Mouse (Mus musculus): ENCODE results near the gene Azin2. TPM values are rescaled to one million over a fixed set of nuclear protein-coding genes. Genes with fewer than 3 reads are reported as not detected.

Azin2 gene
- polyA plus RNA-seq, 1 experiment: 12.5 TPM

DNA sequence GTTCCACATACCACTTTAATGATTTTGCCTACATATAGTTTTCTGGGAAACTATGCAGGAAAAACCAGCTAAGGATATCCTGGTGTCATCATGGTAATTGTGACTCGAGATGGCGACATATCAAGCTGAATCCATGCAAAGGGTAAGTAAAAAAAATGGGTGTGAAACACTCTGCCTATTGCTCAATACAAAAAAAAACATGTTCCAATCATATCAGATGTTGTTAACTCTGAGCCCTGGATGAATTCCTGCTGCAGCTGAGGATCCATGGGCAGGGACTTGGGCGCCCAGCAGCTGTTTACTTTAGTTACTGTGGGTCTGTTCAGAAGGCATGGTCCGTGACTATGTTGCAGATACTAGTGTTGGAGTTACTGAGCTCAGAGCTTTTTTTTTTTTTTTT is 14.3 kb upstream of the Azin2 start:
- H3K79me3 ChIP-seq (ENCODE audit: low read depth): no peaks in the 10 kb centered on the region
- no peaks in the 10 kb centered on the region for H3K36me3 ChIP-seq (ENCODE audit: control insufficient read depth, insufficient read depth)
- H3K79me2 ChIP-seq (ENCODE audit: control insufficient read depth, insufficient read depth): no peaks in the 10 kb centered on the region
- no peak overlapping the region for H3ac ChIP-seq (ENCODE audit: control insufficient read depth, insufficient read length, low read depth)
- H3K4me3 ChIP-seq (ENCODE audit: insufficient read depth, poor library complexity, severe bottlenecking): no peak overlapping the region
- H3K27me3 ChIP-seq (ENCODE audit: control insufficient read depth, insufficient read depth, insufficient read length): no peaks in the 10 kb centered on the region
- TF ChIP-seq CEBPB (IDR thresholded peaks at IDR 0.05; ENCODE audit: low read depth): peak; percentile 54
- TF ChIP-seq MYOD1 (IDR thresholded peaks at IDR 0.05; ENCODE audit: control insufficient read depth, insufficient read length, low read depth): no peak
- TF ChIP-seq CTCF (IDR thresholded peaks at IDR 0.05; ENCODE audit: control insufficient read depth, insufficient read depth, insufficient read length): no peak
- TF ChIP-seq USF1 (IDR thresholded peaks at IDR 0.05; ENCODE audit: low read depth): no peak
- TF ChIP-seq MYOG (IDR thresholded peaks at IDR 0.05; ENCODE audit: control insufficient read depth, extremely low read depth, insufficient read length): no peak
- no peak for TF ChIP-seq FOSL1 (IDR thresholded peaks at IDR 0.05; ENCODE audit: insufficient read depth, low read length, poor library complexity, severe bottlenecking)

DNA sequence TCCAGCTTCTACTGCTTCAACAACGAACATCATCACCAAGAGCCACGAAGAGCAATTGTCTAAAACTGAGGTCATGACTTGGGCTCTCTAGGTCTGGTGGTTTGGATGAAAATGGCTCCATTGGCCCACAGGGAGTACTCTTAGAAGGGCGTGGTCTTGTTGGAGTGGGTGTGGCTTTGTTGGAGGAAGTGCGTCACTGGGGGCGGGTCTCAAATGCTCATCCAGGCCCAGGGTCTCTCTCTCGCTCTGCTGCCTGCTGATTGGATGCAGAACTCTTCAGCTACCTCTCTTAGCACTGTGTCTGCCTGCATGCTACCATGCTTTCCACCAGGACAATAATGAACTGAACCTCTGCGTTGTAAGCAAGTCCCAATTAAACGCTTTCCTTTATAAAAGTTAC is 12.4 kb upstream of the Azin2 start:
- H3K27me3 ChIP-seq (ENCODE audit: control insufficient read depth, insufficient read depth, insufficient read length): no peaks in the 10 kb centered on the region
- H3K36me3 ChIP-seq (ENCODE audit: control insufficient read depth, insufficient read depth): no peaks in the 10 kb centered on the region
- no peaks in the 10 kb centered on the region for H3K79me2 ChIP-seq (ENCODE audit: control insufficient read depth, insufficient read depth)
- no peaks in the 10 kb centered on the region for H3K79me3 ChIP-seq (ENCODE audit: low read depth)
- H3K4me3 ChIP-seq (ENCODE audit: insufficient read depth, poor library complexity, severe bottlenecking): no peak overlapping the region
- no peak for TF ChIP-seq MYOG (IDR thresholded peaks at IDR 0.05; ENCODE audit: control insufficient read depth, extremely low read depth, insufficient read length)
- TF ChIP-seq USF1 (IDR thresholded peaks at IDR 0.05; ENCODE audit: low read depth): no peak
- TF ChIP-seq MAX (IDR thresholded peaks at IDR 0.05): no peak
- TF ChIP-seq FOSL1 (IDR thresholded peaks at IDR 0.05; ENCODE audit: insufficient read depth, low read length, poor library complexity, severe bottlenecking): no peak
- TF ChIP-seq CTCF (IDR thresholded peaks at IDR 0.05; ENCODE audit: control insufficient read depth, insufficient read depth, insufficient read length): no peak
- TF ChIP-seq CEBPB (IDR thresholded peaks at IDR 0.05; ENCODE audit: low read depth): no peak
- no peak for TF ChIP-seq MYOD1 (IDR thresholded peaks at IDR 0.05; ENCODE audit: control insufficient read depth, insufficient read length, low read depth)
- H3ac ChIP-seq (ENCODE audit: control insufficient read depth, insufficient read length, low read depth): no peak overlapping the region

DNA sequence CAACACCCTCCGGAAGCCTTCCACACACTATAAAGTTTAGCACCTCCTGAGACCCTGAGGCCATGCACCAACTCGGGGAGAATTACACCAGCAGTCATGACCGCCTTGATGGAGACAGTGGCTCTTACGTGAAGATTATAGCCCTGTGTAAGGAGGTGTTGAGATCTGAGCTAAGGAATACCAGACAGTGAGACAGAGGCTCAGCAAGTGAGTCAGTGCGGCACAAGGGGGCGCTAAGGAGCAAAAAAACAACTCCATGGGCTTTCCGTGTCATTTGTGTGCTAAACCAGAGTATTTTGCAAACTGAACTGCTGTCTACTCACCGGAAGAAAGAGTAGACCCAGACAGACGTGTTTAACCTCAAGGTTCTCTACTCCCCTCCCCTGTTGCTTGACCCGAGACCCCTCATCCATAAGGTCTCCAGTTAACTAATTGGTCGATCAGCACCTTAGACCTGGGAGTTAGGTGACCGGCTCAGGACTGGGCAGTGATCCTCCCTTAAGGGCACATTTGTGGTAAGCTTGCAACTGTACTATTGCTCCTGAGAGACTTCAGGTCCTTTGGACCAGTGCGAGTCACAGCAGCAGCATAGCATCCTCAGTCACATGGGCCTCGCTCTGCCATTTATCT is 8.9 kb upstream of the Azin2 start:
- H3K4me3 ChIP-seq (ENCODE audit: insufficient read depth, poor library complexity, severe bottlenecking): no peak overlapping the region
- H3ac ChIP-seq (ENCODE audit: control insufficient read depth, insufficient read length, low read depth): no peak overlapping the region
- H3K36me3 ChIP-seq (ENCODE audit: control insufficient read depth, insufficient read depth): no peaks in the 10 kb centered on the region
- H3K79me3 ChIP-seq (ENCODE audit: low read depth): no peaks in the 10 kb centered on the region
- TF ChIP-seq FOSL1 (IDR thresholded peaks at IDR 0.05; ENCODE audit: insufficient read depth, low read length, poor library complexity, severe bottlenecking) (no peak), MAX (IDR thresholded peaks at IDR 0.05) (no peak), CTCF (IDR thresholded peaks at IDR 0.05; ENCODE audit: control insufficient read depth, insufficient read depth, insufficient read length) (peak; percentile 36), MYOD1 (IDR thresholded peaks at IDR 0.05; ENCODE audit: control insufficient read depth, insufficient read length, low read depth) (no peak), MYOG (IDR thresholded peaks at IDR 0.05; ENCODE audit: control insufficient read depth, extremely low read depth, insufficient read length) (no peak), USF1 (IDR thresholded peaks at IDR 0.05; ENCODE audit: low read depth) (no peak), CEBPB (IDR thresholded peaks at IDR 0.05; ENCODE audit: low read depth) (no peak)
- H3K79me2 ChIP-seq (ENCODE audit: control insufficient read depth, insufficient read depth): no peaks in the 10 kb centered on the region
- H3K27me3 ChIP-seq (ENCODE audit: control insufficient read depth, insufficient read depth, insufficient read length): no peaks in the 10 kb centered on the region

DNA sequence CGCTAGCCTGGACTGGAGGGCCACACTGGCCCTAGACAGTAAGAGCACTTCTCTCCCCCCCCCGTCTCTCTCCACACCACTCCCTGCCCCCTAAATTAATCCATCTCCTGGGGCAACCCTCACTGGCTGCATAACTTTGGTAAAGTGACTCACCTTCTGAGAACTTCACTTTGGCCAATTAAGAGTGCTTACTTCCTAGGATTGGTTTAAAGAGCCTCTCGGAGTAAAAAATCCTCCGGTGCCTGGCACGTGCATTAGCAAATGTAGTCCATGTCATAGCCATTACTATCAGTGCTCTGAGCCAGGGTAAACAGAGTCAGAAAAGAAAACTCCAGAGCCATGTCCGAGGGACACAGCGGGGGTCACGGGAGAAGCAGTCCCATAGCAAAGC is 8.2 kb upstream of the Azin2 start:
- H3K79me2 ChIP-seq (ENCODE audit: control insufficient read depth, insufficient read depth): no peaks in the 10 kb centered on the region
- H3K27me3 ChIP-seq (ENCODE audit: control insufficient read depth, insufficient read depth, insufficient read length): no peaks in the 10 kb centered on the region
- no peaks in the 10 kb centered on the region for H3K36me3 ChIP-seq (ENCODE audit: control insufficient read depth, insufficient read depth)
- TF ChIP-seq MAX (IDR thresholded peaks at IDR 0.05) (peak; percentile 90), FOSL1 (IDR thresholded peaks at IDR 0.05; ENCODE audit: insufficient read depth, low read length, poor library complexity, severe bottlenecking) (no peak), USF1 (IDR thresholded peaks at IDR 0.05; ENCODE audit: low read depth) (peak; percentile 29), MYOG (IDR thresholded peaks at IDR 0.05; ENCODE audit: control insufficient read depth, extremely low read depth, insufficient read length) (no peak)
- H3K79me3 ChIP-seq (ENCODE audit: low read depth): no peaks in the 10 kb centered on the region
- H3K4me3 ChIP-seq (ENCODE audit: insufficient read depth, poor library complexity, severe bottlenecking): no peak overlapping the region
- peak overlapping the region; percentile 67 for H3ac ChIP-seq (ENCODE audit: control insufficient read depth, insufficient read length, low read depth)

DNA sequence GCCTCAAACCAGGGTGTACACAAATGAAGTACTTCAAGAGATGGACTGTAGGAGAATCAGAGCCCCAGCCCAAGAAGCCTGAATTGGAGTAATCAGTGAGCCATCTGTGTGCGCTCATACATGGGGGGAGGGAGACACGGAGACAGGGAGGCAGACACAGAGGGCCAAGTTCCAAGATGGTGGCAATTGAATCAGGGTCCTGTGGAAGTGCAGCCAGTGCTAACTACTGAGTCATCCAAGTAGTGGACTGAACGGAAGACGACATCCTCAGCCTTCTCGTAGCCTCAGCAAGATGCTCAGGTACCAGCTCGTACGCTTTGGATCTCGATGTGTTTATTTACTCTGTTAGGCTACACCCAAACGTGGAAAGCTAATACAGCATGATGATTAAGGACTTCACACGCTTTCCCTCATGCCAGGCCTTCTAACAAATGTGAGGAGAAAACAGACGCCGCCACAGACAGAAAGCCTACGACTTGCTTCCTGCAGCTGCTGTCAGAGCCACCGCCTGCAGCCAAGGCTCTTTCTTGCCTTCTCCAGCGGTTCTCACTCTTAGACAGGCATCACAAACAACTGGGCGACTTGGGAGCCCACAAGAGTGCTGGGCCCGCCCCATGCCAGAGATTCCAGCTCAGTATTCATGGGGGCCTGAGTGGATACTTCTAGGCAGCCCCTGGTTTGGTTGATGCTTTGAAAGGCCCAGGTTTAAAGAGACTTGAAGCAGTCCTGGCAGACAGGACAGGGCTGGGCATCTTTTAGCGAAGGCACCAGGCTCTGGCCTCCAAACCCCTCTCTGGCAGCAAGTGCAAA is 7.6 kb upstream of the Azin2 start:
- TF ChIP-seq MYOD1 (IDR thresholded peaks at IDR 0.05; ENCODE audit: control insufficient read depth, insufficient read length, low read depth): peak; percentile 29
- peak; percentile 35 for TF ChIP-seq MAX (IDR thresholded peaks at IDR 0.05)
- no peak for TF ChIP-seq FOSL1 (IDR thresholded peaks at IDR 0.05; ENCODE audit: insufficient read depth, low read length, poor library complexity, severe bottlenecking)
- H3K79me3 ChIP-seq (ENCODE audit: low read depth): no peaks in the 10 kb centered on the region
- H3K36me3 ChIP-seq (ENCODE audit: control insufficient read depth, insufficient read depth): no peaks in the 10 kb centered on the region
- no peak overlapping the region for H3K4me3 ChIP-seq (ENCODE audit: insufficient read depth, poor library complexity, severe bottlenecking)
- H3K27me3 ChIP-seq (ENCODE audit: control insufficient read depth, insufficient read depth, insufficient read length): no peaks in the 10 kb centered on the region
- peak overlapping the region; percentile 67 for H3ac ChIP-seq (ENCODE audit: control insufficient read depth, insufficient read length, low read depth)
- H3K79me2 ChIP-seq (ENCODE audit: control insufficient read depth, insufficient read depth): no peaks in the 10 kb centered on the region
